Mouse (Mus musculus): ENCODE measurements around the gene Tmem156.

Gene Tmem156

DNA sequence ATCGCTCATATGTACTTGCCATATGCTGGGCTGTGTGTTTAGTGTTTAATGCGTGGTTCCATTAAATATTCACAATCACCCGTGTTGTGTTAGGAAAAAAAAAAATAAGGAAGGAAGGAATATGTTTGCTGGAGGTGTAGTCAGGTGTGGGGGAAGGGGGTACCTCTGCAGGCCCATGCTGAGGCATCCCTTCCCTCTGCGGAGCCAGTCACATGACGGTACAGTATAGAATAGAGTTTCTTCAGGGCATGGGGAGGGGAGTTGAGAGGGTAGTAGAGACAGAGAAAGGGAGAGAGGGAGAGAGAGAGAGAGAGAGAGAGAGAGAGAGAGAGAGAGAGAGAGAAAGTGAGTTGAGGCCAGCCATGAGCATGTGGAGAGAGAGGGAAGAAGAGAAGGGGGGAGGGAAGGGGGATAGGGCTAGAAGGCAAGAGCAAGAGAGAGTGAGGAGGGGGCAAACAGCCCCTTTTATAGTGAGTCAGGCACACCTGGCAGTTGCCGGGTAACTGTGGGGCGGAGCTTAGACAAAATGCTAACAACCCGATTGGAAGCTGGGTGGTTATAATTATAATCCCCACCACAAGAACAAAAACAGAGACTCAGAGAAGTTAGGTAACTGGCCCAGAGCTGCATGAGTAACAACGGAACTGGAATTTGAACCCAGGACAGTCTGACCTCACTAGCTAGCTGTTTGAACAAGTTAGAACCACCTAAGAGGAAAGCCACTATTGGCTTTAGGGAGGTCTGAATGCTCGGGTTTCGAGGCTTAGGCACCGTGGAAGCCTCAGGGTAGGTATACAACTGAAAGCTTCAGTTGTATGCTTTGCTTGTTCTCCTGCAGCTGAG, 45.3 kb downstream of the Tmem156 start:
- DNase-seq = no peak

DNA sequence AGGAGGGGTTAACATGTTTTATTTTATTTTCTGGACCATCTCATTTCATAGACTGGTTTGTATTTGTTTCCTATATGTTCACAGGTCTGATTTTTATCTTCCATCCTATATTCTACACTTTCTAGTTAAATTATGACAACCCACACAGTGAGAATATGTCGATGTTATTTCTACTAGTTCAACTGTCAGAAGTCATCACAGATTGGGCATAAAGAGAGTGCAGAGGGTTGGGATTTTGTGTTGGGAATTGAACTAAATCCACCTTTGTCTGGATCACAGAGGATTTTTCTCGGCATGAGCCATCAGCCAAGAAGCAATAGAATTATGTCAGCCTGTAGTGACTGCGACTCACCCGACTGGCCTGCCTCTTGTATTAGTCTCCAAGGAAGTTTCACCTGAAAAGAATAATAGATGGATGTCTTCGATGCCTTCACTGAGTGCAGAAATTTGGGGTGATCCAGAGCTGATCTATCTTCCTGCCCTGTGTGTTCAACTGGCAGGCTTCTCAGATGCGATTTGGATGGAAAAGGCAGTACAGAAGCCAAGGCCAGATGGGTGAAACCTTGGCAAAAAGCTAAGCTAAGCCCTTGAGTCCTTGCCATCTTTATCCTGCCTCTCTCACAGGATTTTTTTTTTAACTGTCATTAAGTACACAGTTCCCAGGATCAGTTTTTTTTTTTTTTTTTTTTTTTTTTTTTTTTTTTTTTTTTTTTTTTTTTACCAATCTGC, 46.1 kb downstream of the Tmem156 start:
- DNase-seq = no peak

DNA sequence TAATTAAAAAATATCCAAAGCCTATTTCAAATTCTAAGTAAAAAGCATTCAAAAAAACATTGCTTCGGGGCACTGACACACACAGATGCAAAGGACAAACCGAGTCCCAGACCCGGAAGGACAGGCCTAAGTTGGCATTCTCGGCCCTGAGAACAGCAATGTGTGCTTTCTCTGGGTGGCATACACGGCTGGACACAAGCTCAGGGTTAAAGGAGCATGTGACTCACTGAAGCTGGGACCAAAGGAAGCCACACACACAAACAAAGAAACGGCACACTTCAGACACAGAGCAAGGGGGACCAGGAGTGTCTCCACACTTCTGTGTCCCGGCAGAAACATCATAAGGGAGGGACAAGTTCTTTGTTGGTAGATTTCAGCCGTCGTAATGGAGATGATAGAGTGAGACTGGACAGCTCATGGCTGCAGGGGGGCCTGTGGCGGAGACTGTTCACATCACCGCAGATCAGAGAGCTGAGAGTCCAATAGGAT, 48.5 kb downstream of the Tmem156 start:
- no peak for DNase-seq

DNA sequence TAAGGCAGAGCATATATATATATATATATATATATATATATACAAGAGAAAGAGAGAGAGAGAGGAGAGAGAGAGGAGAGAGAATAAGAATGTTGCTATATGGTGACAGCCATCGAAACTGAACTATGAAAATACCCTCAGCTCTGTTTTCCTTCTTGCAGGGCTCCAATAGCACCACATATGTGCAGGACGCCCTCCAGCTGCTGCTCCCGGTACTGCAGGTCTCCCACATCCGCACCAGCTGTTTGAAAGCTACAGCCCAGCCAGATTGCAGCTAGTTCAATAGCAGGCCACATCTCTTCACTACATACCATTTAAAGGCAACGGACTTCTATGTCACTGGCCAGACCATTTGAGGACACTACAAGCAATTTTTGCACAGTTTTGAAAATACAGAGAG, 51.5 kb downstream of the Tmem156 start:
- DNase-seq = no peak

DNA sequence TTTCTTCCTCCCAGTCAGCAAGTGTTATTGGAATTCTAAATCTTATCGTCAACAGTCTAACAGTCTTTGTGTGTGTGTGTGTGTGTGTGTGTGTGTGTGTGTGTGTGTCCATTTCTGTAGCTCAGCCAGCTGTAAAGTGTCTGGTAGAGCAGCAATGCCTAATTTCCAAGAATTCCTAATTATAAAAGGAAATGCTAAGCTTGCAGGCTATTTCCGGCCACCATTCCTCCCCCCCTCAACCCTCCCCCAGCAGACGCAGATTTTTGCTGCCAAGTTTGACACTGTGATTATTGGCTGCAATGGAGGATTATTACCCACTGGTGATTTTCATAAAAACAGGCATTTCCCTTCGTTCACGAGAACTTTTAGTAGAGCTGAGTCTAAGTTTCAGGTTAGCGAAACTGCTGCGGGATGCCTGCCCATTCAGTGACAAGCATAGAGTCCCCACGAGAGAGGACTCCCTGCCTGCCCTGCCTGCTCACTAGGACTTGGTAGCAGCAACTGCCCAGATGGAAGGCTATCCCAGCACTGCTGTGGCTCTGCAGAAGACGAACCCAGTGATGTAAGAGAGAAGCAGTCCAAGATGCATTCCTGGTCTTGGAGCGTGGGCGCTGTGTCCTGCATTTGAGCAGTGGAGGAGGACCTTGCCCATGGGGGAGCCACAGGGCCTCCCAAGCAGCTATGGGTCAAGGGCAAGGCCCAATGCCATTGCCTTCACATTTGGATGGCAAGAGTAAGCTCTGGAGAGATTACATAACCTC, 52.9 kb downstream of the Tmem156 start:
- no peak for DNase-seq

DNA sequence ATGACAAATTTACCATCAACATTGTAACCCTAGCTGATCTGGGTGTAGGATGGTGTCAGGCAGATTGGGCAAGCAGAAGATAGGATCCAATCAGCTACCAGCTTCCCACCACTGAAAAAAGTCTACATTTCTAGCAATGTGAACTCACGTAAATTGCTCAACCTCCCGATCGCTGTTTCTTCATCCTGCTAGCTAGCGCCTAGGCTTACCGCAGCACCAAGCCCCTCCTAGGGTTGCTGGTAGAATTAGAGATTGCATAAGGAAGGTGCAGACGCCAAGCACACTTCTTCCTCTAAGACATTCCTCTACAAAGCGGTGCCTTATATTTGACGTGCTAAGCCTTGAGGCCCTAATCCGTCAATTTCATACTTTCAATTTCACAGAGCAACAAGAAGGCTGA, 53.6 kb downstream of the Tmem156 start:
- DNase-seq = no peak

DNA sequence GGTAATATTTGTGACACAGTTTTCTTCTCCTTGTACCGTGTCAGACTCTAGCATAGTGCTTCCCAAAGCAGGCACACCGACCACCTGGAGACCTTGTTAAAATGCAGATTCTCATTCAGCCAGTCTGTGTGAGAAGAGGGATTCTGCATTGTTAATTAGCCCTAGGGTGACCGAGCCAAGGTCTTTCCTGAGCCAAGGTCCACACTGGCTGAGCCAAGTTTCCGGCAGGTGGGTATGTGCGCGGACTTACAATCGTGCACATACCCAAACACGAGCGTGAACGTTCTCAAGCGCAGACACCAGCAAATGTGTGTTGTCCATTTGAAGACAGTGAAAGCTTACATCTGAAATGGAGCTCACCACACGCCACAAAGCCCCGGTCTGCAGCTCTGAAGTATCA, 55.3 kb downstream of the Tmem156 start:
- no peak for DNase-seq

DNA sequence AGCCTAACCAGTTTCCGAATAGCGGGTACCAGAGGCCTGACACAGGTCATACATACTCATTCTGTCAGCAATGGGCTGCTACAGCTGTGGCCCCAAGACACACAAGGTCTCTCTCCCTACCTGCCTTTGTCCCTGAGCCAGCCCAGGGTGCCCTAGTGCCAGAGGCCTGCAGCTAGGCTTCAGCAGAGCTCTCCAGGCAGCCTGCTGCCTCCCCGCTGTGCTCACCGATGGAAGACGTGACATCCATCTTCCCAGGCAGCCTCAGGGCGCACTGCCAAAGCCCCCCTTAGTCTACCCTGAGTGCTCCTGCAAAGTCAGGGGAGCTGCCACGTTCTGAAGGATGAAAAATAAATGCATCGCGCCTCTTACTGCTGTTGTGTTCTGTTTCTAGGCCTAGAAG, 63.9 kb downstream of the Tmem156 start:
- DNase-seq = no peak

DNA sequence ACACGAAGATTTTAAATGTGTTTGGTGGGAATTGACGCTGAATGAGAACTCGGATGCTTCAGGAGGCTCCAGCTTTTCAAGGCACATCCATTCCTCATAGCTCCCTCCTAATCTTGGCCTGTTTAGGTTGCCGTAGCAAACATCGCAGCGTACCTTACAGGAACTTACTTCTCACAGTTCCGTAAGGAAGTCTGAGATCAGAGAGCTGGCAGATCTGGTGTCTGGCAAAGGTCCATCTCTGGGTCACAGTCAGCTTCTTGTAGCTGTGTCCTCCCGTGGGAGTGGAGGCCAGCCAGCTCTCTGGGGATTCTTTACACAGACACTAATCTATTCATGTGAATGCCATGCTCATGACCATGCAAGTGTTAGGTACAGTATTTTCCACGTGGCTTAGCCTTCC, 65.2 kb downstream of the Tmem156 start:
- DNase-seq = no peak

DNA sequence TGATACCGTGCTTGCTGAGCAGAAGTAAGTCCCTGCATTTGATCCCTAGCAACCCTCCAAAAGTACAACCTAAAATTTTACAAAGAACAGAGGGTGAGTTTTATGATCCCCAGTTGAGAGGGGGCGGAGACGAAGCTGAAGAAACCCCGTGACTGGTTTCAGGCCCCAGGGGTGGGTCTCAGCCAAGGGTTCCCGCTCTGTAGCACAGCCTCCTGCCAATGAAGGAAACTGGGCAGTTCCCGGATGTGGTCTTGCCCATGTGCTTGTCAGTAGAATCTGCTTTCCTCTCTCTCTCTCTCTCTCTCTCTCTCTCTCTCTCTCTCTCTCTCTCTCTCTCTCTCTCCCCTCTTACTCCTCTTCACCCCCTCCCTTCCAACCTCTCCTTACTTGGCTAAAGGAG, 66.0 kb downstream of the Tmem156 start:
- peak; percentile 22 to 62 for DNase-seq

DNA sequence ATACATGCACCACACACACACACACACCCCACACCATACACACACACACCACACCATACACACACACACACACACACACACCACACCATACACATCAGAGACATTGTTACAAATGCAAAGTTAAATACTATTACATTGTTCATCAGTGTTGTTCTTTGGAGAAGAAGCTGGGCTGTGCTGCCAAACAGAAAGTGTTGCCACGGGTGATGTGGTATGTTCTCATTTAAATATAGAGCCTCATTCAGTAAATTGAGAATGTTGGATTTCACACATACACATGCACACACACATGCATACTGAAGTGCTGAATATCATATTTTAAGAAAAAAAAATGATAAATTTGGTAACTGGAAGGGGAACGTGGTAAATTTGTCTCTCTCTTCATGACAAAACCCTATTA, 67.3 kb downstream of the Tmem156 start:
- no peak for DNase-seq

DNA sequence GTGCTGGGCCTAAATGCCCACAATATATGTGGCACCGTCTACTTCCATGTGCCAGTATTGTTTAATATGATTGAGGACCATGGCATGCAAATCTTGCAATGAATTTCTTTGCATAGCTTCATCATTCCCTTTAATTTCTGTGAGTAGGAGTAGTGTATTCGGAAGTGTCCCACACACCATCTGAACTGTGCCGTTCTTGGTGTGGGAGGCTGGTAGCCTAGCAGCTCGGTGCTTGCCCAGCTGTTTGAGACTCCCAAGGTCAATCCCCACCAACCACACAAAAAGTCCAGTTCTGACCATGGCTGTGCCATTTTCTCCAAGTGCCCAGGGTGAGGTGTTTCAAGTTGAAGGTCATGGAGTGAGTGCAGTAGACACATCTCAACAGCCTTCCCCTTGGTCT, 69.9 kb downstream of the Tmem156 start:
- no peak for DNase-seq

DNA sequence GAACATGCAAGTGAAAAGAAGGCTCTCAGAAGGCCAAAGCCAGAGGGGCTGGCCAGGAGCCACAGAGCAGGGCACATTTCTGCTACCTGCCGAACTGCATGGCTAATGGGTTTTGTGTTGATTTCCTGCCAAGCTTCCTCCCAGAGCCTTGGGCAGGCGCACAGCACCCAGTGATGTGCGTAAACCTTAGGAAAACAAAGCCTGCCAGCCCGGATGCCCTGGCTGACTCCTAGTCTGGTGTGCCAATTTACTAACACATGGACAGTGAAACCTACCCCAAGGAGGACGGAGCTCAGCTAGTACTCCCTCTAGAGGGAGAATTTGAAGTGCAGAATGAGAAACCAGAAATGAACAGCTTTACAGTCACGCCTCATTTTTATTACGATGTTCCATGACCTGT, 72.1 kb downstream of the Tmem156 start:
- DNase-seq = no peak

DNA sequence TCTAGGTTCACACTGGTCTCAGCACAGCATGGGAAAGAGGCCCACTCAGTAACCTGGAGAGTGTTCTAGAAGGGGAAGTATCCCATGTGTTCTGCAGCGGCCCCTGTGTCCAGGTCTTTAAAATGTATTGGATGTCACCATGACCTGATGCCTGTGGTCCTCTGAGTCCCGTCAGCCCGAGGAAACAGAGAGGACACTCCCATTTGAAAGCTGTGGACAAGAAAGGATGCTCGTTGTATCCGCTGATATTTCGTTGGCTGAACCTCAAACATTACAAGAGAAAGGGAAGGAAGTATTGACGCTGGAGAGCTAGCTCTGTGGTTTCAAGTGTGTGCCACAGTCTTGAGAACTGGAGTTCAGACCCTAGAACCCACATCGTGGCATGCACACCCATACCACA, 72.8 kb downstream of the Tmem156 start:
- no peak for DNase-seq

DNA sequence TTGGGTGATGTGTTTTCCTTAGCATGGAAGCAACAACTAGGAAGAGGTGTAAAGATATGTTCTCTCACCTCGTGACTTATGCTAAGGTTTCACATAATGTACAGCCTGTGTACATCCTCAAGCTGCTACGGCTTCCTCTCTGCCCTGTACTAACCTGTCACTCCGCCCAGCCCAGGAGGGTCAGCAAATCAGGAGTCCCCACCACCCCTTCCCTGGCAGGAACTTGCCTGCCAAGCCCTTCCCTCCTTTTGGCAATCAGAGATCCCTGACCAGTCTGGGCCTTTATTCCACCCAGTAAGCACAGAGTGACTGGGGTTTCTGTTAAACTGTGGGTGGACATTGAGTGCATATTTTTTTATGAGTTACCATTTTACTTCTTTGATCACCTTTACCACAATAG, 76.4 kb downstream of the Tmem156 start:
- DNase-seq = no peak

DNA sequence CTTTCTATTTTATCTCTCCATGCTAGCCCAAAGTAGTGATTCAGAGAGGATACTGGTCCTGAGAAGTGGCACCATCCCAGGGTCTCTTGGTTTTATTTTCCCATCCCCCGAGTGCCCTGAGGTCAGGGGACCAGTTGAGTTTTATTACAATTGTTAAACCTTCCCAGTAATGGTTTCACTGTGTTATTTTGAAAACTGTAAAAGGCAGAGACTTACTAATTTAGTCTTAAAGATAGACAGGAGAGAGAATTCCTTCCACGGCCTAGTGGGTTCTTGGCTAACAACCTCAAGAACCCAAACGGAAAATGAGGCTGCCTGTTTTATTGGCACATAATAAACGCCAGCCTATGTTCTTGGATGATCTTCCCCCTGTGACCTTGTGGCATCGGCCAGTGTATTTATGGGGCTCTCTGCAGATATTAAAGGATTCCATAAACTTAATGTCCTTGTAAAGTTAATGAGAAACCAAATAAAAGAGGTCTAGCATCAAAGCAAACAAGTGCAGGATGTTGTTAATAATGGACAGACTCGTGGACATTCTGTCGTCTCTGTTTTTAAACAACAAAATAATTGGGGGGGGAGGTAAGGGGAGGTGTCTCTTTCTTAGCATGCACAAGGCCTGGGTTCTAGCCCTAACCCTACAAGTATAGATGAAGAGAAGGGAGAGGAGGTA, 79.9 kb downstream of the Tmem156 start:
- DNase-seq = no peak

DNA sequence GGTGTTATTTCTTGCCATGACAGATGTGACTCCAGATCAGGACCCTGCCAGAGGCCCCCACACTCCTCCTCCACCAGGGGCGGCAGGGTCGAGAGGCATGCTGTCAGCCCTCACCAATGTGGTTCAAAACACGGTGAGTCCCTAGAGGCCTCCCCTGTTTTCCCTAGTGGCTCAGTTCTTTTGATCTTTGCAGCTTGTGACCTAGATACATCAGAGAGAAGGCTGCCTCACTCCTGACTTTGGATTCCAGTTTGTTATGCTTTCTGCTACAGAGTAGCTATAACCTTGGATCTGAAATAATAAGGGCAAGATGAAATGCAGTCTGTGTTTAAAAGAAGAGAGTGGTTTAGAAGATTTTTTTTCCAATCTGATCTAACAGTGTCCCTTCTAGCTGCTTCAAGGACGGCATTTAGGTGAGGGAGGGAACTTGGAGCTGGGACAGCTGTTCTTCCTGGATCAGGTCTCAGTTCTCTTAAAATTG, 85.9 kb downstream of the Tmem156 start:
- peak in 1 of 2 experiments; percentile 27 for DNase-seq

DNA sequence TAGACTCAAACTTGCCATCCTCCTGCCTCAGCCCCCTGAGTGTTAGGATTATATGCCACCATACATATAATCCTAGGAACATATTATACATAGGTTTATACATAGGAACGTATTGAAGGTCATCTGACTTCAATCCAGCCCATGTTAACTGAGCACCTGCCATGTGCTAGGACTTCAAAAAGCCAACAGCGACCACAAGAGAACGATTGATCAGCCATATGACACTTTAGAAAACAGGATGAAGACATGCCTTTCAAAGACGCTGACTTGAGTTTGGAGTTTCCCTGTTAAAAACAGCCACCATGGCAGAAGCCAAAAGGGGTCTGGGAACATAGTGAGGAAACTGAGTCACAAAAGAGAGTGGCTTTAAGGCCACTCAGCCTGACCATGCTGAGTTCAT, 86.7 kb downstream of the Tmem156 start:
- no peak for DNase-seq
